Mouse (Mus musculus) retina, postnatal 7 days (tissue): ENCODE results near the gene D17Wsu92e.

ENCODE experiments used
- DNase-seq: peaks from one replicate; pipeline ENCODE4 v3.0.0-alpha.2; 2012; ENCODE audit warnings: low read depth, low spot score

The D17Wsu92e gene

DNA sequence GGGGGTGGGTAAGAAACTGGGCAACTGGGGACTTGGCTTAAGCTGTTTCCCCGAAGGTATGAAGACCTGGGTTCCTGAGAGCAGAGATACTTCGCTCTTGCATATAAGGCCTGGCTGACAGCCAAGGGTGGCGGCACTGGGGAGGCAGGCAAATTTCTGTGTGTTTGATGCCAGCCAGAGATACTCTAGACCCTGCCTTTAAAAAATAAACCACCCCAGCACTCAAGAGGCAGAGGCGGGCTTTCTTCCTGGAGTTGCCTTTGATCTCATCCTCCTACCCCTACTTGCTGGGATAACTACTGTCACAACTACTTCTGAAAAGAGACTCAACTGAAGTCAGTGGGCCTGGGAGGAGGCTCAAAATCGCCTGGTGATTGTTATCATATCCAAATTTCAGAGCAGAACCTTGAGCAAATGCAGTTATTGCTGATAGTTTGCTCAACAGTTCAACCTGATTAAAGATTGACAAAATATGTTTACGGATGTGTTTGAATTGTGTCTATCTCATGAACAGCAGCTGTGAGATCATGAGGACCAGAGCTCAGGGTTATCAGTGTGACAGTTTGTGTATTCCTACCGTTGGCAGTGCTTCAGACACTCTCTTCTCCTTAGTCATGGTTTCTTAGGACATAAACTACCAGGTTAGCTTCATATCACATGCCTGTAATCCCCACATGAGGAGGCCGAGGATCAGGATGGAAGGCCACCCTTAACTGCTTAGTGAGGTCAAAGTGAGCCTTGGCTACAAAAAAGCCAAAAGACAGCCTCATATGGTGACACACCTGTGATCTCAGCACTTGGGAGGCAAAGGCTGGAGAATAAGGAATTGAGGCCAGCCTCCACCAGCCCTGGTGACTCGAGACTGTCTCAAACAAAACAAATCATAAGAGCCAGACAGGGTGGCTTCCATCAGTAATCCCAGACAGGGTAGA lies 1.2 kb upstream of the D17Wsu92e start:
- DNase-seq, result no peak

GRCm38 (mm10) chr17:27819971-27820567 lies 379 bp downstream of the D17Wsu92e start:
- no peak for DNase-seq

GRCm38 (mm10) chr17:27819521-27819970 lies 902 bp downstream of the D17Wsu92e start:
- DNase-seq, result no peak

GRCm38 (mm10) chr17:27819011-27819410 lies 1.4 kb downstream of the D17Wsu92e start:
- no peak for DNase-seq

GRCm38 (mm10) chr17:27814606-27815005 lies 5.8 kb downstream of the D17Wsu92e start:
- DNase-seq, result no peak

- DNase-seq, result no peak
Observed at GRCm38 (mm10) chr17:27811980-27812379, 8.5 kb downstream of the D17Wsu92e start.

DNA sequence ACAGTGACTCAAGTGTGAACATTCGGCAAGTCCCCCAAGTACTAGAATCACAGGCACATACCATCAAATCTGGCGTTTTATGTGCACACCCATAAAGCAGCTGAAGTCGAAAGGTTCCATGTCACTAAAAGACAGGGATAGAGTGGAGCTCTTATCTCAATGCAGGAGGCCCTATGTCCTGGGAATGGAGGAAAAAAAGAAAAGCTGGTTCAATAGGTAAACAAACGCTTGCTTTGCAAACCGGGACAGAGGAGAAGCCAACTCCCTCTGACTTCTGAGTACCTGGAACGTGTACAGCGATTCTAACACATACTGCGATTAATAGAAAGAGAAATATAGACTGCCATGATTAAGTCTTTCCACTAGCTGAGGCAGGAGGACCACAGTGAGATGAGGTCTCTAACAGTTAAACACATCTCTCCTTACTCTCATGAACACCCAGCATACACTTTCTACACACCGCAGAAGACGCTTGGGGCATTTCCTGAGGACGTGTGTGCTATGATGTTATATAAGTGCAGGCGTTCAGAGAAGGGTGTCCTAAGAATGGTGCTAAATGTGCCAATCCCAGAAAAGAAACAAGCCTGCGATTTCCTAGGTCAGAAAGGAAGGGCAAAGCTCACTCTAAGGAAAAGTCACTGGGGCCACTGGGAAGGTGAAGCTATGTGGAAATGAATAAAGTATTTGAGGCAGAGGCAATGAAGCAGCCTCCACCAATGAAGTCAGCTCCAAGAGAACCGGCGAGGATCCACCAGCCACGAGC lies 9.7 kb downstream of the D17Wsu92e start:
- no peak for DNase-seq

DNA sequence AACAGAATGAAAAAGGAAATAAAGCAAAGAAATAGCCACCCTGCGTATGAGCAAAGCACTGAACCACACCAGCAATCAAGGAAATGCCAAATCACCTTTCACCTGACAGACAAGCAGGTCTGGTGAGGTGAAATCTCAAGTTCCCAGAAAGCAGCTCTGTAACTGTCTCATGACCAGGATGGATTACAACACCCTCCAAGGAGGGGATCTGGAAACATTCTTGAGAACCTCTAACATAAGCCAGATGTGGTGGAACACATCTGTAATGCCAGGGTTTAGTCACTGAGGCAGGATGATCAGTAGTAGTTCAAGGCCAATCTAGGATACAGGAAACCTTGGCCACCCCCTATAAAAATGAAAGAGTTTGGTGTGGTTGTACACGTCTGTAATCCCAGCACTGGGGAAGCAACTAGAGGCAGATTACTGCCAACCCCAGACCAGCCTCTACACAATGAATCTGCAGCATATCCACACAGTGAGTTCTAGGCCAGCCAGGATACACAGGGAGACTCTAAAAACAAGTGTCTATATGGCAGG lies 12.8 kb downstream of the D17Wsu92e start:
- no peak for DNase-seq

DNA sequence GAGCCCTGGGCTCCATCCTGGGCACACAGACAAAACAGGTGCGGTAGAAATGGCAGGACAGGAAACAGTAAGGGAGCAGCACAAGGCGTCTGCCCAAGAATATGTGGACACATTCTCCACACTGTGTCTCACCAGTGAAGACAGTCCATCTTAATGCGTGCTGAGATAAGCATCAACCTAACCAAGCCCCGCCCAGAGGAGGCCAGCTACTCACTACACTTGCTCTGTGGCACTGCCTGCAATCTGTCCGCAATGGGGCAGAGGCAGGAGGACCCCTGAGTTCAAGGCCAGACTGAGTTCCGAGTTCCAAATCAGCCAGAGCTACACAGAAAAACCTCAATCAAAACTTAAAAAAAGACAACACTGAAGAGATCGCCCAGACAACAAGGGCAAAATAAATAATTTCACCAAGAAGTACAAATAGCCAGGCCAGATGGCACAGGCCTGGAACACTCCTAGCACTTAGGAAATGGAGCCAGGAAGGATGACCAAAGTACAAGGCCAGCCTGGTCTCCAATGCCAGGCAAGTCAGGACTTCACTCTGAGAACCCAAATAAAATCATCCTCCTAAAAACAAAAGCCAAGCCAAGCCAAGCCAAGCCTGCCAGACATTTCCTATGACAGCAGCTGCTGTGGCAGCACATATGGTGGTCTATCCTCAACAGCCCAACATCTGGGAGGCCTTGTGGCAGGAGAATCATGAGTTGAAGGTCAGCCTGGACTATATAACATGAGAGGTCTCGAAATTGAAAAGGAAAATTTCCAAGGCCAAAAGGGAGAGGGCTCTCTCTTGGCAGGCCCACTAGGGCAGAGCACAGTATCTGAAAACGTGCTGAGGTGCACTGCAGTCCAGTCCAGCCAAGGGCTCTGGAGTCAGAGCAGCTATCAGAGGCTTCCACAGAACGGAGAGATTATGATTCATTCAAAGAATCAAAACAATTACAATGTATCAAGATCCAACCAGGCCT lies 15.4 kb downstream of the D17Wsu92e start:
- no peak for DNase-seq

GRCm38 (mm10) chr17:27804156-27804690 lies 16.2 kb downstream of the D17Wsu92e start:
- DNase-seq, result no peak

GRCm38 (mm10) chr17:27803752-27804151 lies 16.7 kb downstream of the D17Wsu92e start:
- no peak for DNase-seq

GRCm38 (mm10) chr17:27800710-27801648 lies 19.5 kb downstream of the D17Wsu92e start:
- no peak for DNase-seq

DNA sequence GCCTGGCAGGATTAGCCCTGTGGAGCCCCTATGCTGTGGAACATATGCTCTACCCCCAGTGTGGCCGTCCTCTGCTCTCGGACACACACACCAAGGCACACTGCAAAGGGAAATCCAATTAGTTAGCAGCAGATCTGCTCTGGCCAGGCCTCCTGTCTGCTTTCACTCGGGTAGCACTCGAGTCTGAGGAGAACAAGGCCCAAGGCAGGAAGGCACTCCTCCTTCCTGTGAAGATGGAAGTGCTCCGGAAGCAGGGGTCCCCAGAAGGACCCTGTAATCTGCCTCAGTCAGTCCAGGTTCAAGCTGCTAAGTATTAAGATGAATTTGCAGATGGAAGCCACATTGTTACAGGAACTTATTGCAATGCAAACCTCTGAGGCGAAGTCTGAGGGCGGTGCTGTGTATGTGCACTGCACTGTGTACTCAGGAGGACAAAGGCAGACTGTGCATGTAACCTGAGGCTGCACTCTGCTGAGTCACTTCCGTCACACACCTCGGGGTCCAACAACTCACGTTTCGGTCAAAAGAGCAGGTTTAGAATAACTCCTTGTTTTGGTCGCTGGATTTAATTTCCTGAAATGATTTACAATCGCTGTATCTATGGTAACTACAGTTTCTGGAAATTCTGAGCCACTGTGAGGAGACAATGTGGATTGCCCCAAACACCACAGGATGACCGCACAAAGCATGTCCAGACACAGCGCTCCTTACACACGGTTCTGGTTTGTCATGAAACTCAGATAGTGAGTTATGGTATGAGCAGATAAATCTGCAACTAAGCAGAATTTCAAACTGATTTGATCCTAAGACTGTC lies 20.5 kb downstream of the D17Wsu92e start:
- no peak for DNase-seq

DNA sequence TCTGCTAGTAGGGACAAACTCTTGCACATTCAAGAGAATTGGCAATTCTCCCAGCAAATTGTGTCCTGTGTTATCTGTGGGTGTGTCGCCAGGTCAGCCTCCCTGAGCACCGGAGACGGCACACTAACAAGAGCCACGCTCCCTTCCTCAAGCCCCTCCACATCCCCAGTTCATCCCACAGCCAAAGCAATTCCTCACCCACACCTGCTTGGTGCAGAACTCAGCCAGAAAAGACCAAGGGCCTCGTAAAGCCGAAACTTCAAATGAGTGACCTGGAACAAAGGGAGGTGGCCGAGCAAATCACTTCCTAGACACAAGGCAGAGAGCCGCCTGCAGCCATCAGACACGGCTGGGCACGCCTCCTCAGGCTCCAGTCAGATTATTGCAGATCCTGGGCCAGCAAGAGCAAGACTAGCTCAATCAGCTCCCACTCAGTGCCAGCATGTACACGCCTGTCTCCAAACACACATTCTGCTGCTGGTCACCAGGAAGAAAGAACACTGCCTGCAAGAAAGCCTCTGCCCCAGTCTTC lies 23.0 kb downstream of the D17Wsu92e start:
- DNase-seq, result no peak

DNA sequence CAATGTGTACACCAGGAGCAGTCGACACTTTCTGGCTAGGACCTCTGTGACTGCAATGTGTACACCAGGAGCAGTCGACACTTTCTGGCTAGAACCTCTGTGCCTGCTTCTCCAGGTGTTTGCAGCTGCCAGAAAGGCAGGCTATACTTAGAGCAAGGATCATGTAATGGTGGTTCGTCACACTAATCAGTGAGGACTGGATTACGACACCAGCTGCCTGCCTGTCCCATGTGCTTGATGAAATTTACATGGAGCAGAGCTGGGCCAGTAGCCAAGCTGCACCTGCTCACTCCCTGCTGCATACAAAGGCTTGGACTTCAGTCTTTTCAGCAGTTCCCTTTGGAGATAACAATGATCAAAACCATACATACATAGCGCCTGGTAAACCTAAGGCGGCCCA lies 23.7 kb downstream of the D17Wsu92e start:
- DNase-seq, result peak; percentile 20

- no peak for DNase-seq
Observed at GRCm38 (mm10) chr17:27793144-27793543, 27.3 kb downstream of the D17Wsu92e start.

GRCm38 (mm10) chr17:27792516-27792915 lies 27.9 kb downstream of the D17Wsu92e start:
- no peak for DNase-seq

- DNase-seq, result no peak
Observed at GRCm38 (mm10) chr17:27791556-27791955, 28.9 kb downstream of the D17Wsu92e start.
